Mouse (Mus musculus): ENCODE results near the gene Ascc1.

DNA sequence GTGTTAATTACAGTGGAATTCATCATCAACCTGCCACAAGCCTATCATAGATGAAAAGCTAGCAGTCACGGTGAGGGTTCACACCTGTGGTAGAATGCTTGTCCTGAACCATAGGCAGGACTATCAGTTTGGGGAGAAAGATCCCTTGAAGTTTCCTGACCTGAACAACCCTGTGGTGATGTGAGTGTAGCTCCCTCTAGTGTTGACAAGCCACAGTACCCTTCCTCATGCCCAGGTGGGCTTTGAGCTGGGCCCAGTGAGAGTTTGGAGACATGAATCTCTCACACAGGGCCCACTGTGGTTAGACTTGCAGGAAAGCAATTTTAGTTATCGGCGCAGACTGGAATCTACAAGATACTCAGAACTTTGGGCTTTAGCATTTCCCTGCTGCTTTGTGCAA is 63.9 kb downstream of the Ascc1 start:
- TF ChIP-seq MYOD1 (IDR thresholded peaks at IDR 0.05; ENCODE audit: control insufficient read depth, insufficient read length, low read depth) (no peak), USF1 (IDR thresholded peaks at IDR 0.05; ENCODE audit: low read depth) (no peak), CTCF (IDR thresholded peaks at IDR 0.05; ENCODE audit: control insufficient read depth, insufficient read depth, insufficient read length) (peak; percentile 64), MAX (IDR thresholded peaks at IDR 0.05) (no peak), FOSL1 (IDR thresholded peaks at IDR 0.05; ENCODE audit: insufficient read depth, low read length, poor library complexity, severe bottlenecking) (no peak), MYOG (IDR thresholded peaks at IDR 0.05; ENCODE audit: control insufficient read depth, extremely low read depth, insufficient read length) (no peak)

Data from C2C12 (cell line).